Mouse (Mus musculus): ENCODE measurements around the gene Gad2. TPM values are rescaled to one million over a fixed set of nuclear protein-coding genes. Genes with fewer than 3 reads are reported as not detected.

Gad2 gene
- total and polyA plus RNA-seq, 2 experiments from 2014 or later = 0.11 TPM; not detected in 1

DNA sequence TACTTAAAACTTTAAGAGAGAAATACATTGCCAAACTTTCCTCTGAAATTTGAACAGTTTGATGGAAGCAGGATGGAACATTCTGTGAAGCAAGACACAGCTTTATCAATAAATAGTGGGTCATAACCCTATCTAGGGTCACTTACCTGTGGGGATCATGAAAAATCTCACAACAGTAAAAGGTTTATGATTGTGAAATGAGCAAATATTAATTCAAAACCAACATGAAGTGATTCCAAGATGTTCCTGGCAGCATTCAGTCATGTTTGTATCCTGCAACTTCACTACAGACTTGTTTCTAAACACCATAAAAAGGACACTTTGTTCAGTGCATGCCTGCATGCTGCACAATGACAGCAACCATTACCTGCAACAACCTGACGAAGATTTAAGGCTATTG is 41.7 kb downstream of the Gad2 start:
- H3K9ac ChIP-seq (replicated peaks; ENCODE audit: low read depth, low read length) = no peak overlapping the region
- TF ChIP-seq CTCF (IDR thresholded peaks at IDR 0.05; ENCODE audit: low read depth) (no peak), EP300 (IDR thresholded peaks at IDR 0.05; ENCODE audit: low read depth) (no peak)
- no peak overlapping the region for H3K27ac ChIP-seq (ENCODE audit: low read depth)
- H3K9me3 ChIP-seq (replicated peaks; ENCODE audit: control insufficient read depth, low read length) = no peaks in the 10 kb centered on the region
- H3K4me1 ChIP-seq (ENCODE audit: control insufficient read depth, insufficient read depth) = no peaks in the 10 kb centered on the region
- ATAC-seq (ENCODE audit: insufficient read depth, low read depth) (no peak), DNase-seq (ENCODE audit: low spot score) (no peak)
- H3K4me3 ChIP-seq (ENCODE audit: low read depth, low read length) = no peak overlapping the region
- no peaks in the 10 kb centered on the region for H3K36me3 ChIP-seq (replicated peaks; ENCODE audit: control insufficient read depth, insufficient read depth, low read length)
- no peaks in the 10 kb centered on the region for H3K27me3 ChIP-seq (ENCODE audit: control insufficient read depth, insufficient read depth, low read length)
- WGBS = 61% methylated on average over 1 of the region's 1 CpGs
- no peak overlapping the region for H3K4me2 ChIP-seq (ENCODE audit: low read depth, low read length)

DNA sequence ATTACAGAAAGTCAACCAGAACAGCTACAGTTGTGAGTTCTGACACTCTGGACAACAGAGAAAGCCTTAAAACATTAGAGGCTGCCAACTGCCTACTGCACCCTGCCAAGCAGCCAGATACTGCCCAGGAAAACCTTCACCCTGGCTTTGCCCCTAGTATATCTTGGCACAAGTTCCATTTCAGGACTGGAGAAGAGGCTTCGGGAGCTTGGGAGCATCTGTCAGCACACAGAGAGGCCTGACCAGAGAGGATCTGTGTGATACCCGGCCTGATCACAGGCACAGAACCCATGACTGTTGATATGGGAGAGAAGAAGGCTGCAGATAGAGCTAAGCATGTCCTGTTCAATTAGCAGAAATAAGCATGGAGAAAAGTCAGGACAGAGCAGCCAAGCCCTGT is 48.4 kb downstream of the Gad2 start:
- Histone ChIP-seq H3K9ac (replicated peaks; ENCODE audit: low read depth, low read length) (no peak overlapping the region), H3K4me1 (ENCODE audit: control insufficient read depth, insufficient read depth) (no peaks in the 10 kb centered on the region), H3K4me2 (ENCODE audit: low read depth, low read length) (no peak overlapping the region), H3K27ac (ENCODE audit: low read depth) (no peak overlapping the region), H3K36me3 (replicated peaks; ENCODE audit: control insufficient read depth, insufficient read depth, low read length) (no peaks in the 10 kb centered on the region), H3K9me3 (replicated peaks; ENCODE audit: control insufficient read depth, low read length) (no peaks in the 10 kb centered on the region), H3K4me3 (ENCODE audit: low read depth, low read length) (no peak overlapping the region), H3K27me3 (ENCODE audit: control insufficient read depth, insufficient read depth, low read length) (no peaks in the 10 kb centered on the region)
- ATAC-seq (ENCODE audit: insufficient read depth, low read depth) = no peak
- no peak for DNase-seq (ENCODE audit: low spot score)
- WGBS = 35% methylated on average over 2 of the region's 2 CpGs
- TF ChIP-seq CTCF (IDR thresholded peaks at IDR 0.05; ENCODE audit: low read depth) = no peak
- TF ChIP-seq EP300 (IDR thresholded peaks at IDR 0.05; ENCODE audit: low read depth) = no peak

DNA sequence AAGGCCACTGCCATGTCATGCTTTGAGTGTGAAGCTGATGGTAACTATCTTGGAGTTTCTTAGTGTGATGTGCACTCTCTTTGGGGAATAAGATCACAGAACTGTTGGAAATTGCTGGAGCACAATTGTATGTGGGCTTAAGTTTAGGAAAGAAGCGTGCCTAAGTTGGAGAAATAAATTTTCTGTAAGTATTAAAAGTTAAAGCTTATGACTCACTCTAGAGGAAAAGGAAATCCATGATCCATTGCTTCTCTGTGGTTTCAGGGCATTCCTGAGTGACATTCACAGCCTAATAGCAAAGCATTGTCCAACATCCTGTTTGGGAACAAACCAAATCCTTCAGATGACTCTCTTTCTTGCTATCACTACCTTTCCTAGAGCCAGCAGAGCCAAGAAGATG is 49.3 kb downstream of the Gad2 start:
- ATAC-seq (ENCODE audit: insufficient read depth, low read depth) (no peak), DNase-seq (ENCODE audit: low spot score) (no peak)
- H3K9ac ChIP-seq (replicated peaks; ENCODE audit: low read depth, low read length) = no peak overlapping the region
- no peaks in the 10 kb centered on the region for H3K4me1 ChIP-seq (ENCODE audit: control insufficient read depth, insufficient read depth)
- TF ChIP-seq CTCF (IDR thresholded peaks at IDR 0.05; ENCODE audit: low read depth) = no peak
- TF ChIP-seq EP300 (IDR thresholded peaks at IDR 0.05; ENCODE audit: low read depth) = no peak
- H3K9me3 ChIP-seq (replicated peaks; ENCODE audit: control insufficient read depth, low read length) = no peaks in the 10 kb centered on the region
- H3K4me2 ChIP-seq (ENCODE audit: low read depth, low read length) = no peak overlapping the region
- no peaks in the 10 kb centered on the region for H3K27me3 ChIP-seq (ENCODE audit: control insufficient read depth, insufficient read depth, low read length)
- H3K27ac ChIP-seq (ENCODE audit: low read depth) = no peak overlapping the region
- no peak overlapping the region for H3K4me3 ChIP-seq (ENCODE audit: low read depth, low read length)
- no peaks in the 10 kb centered on the region for H3K36me3 ChIP-seq (replicated peaks; ENCODE audit: control insufficient read depth, insufficient read depth, low read length)
- 49% methylated on average over 1 of the region's 1 CpGs for WGBS

DNA sequence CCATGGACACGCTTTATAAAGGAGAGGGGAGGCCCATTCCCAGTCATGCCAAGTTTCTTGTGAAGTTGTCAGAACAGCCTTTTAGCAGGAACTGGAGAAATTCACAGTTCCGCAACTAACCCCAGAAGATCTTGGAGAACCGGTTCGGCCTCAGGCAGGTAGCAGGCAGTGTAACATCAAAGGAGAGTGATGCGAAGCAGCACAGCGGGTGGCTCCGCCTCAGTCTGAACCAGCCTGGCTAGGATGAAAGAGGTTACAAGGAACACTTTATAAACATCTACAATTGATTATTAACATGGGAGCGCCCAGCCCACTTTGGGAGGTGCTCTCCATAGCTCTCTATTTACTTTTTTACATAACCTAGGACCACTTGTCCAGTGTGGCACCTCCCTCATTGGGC is 55.1 kb downstream of the Gad2 start:
- Histone ChIP-seq H3K9ac (replicated peaks; ENCODE audit: low read depth, low read length) (no peak overlapping the region), H3K36me3 (replicated peaks; ENCODE audit: control insufficient read depth, insufficient read depth, low read length) (no peaks in the 10 kb centered on the region), H3K4me3 (ENCODE audit: low read depth, low read length) (no peak overlapping the region), H3K27me3 (ENCODE audit: control insufficient read depth, insufficient read depth, low read length) (no peaks in the 10 kb centered on the region), H3K9me3 (replicated peaks; ENCODE audit: control insufficient read depth, low read length) (no peaks in the 10 kb centered on the region), H3K4me1 (ENCODE audit: control insufficient read depth, insufficient read depth) (no peaks in the 10 kb centered on the region), H3K27ac (ENCODE audit: low read depth) (no peak overlapping the region), H3K4me2 (ENCODE audit: low read depth, low read length) (no peak overlapping the region)
- DNase-seq (ENCODE audit: low spot score) (no peak), ATAC-seq (ENCODE audit: insufficient read depth, low read depth) (no peak)
- 45% methylated on average over 8 of the region's 8 CpGs for WGBS
- TF ChIP-seq CTCF (IDR thresholded peaks at IDR 0.05; ENCODE audit: low read depth) (no peak), EP300 (IDR thresholded peaks at IDR 0.05; ENCODE audit: low read depth) (no peak)

DNA sequence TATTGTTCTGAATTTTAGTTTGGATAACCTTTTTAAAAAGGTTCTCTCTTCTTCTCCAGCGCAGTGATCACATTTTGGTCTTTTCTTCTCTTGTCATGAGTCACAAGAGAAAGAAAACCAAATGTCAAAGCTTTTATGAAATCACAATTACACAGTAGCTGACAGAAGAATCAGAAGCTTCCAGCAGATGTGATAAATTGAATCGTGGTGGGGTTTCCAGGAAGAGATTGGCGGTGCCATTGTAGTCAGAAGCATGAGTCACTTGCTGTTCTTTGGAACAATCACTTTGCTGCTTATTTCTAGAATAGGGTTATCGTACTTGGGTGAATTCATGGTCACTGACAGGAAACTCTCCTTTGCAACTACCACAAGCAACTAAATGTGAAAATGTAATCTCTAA is 57.9 kb downstream of the Gad2 start:
- Histone ChIP-seq H3K27me3 (ENCODE audit: control insufficient read depth, insufficient read depth, low read length) (no peaks in the 10 kb centered on the region), H3K9ac (replicated peaks; ENCODE audit: low read depth, low read length) (no peak overlapping the region), H3K36me3 (replicated peaks; ENCODE audit: control insufficient read depth, insufficient read depth, low read length) (no peaks in the 10 kb centered on the region), H3K4me3 (ENCODE audit: low read depth, low read length) (no peak overlapping the region), H3K4me2 (ENCODE audit: low read depth, low read length) (no peak overlapping the region), H3K27ac (ENCODE audit: low read depth) (no peak overlapping the region), H3K9me3 (replicated peaks; ENCODE audit: control insufficient read depth, low read length) (no peaks in the 10 kb centered on the region), H3K4me1 (ENCODE audit: control insufficient read depth, insufficient read depth) (no peaks in the 10 kb centered on the region)
- TF ChIP-seq EP300 (IDR thresholded peaks at IDR 0.05; ENCODE audit: low read depth) (no peak), CTCF (IDR thresholded peaks at IDR 0.05; ENCODE audit: low read depth) (no peak)
- no peak for ATAC-seq (ENCODE audit: insufficient read depth, low read depth)
- peak; percentile 11 for DNase-seq (ENCODE audit: low spot score)
- WGBS = 49% methylated on average over 4 of the region's 4 CpGs

DNA sequence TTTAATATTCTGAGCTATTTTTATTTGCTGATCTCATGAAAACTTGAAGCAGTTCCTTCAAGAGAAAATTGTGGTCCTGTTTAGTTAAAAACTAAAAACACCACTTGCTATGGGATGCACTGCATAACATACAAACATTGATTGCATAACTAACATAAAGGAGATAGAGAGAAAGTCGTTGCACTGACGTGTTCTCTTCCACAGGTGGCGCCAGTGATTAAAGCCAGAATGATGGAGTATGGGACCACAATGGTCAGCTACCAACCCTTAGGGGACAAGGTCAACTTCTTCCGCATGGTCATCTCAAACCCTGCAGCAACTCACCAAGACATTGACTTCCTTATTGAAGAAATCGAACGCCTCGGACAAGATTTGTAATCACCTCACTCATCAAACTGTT is 68.0 kb downstream of the Gad2 start:
- 80% methylated on average over 7 of the region's 7 CpGs for WGBS
- ATAC-seq (ENCODE audit: insufficient read depth, low read depth) (no peak), DNase-seq (ENCODE audit: low spot score) (no peak)
- Histone ChIP-seq H3K27ac (ENCODE audit: low read depth) (no peak overlapping the region), H3K4me1 (ENCODE audit: control insufficient read depth, insufficient read depth) (no peaks in the 10 kb centered on the region), H3K4me2 (ENCODE audit: low read depth, low read length) (no peak overlapping the region), H3K9ac (replicated peaks; ENCODE audit: low read depth, low read length) (no peak overlapping the region), H3K4me3 (ENCODE audit: low read depth, low read length) (no peak overlapping the region), H3K36me3 (replicated peaks; ENCODE audit: control insufficient read depth, insufficient read depth, low read length) (no peaks in the 10 kb centered on the region), H3K27me3 (ENCODE audit: control insufficient read depth, insufficient read depth, low read length) (no peaks in the 10 kb centered on the region), H3K9me3 (replicated peaks; ENCODE audit: control insufficient read depth, low read length) (no peaks in the 10 kb centered on the region)
- TF ChIP-seq EP300 (IDR thresholded peaks at IDR 0.05; ENCODE audit: low read depth) (no peak), CTCF (IDR thresholded peaks at IDR 0.05; ENCODE audit: low read depth) (no peak)

Measured in heart, postnatal 0 days (tissue).